Mouse (Mus musculus) hindbrain, embryonic 12.5 days (tissue): ENCODE measurements around the gene Ireb2. TPM values are rescaled to one million over a fixed set of nuclear protein-coding genes. Genes with fewer than 3 reads are reported as not detected.
A peak's percentile ranks its signal among the peaks of the same experiment; 100 is the strongest.
"Not testable (repeated sequence)": the region's sequence is repeated elsewhere in the genome, so short reads cannot be mapped to it uniquely, and the experiment has no call there.

Experiments used
- ATAC-seq: fragments of 200-750 bp; cut with Nextera tagmentation; 2 replicates; pipeline ENCODE4 v1.8.0; 2017; ENCODE audit warnings: moderate TSS enrichment; ENCODE audit not compliant: low FRiP score
- H3K27ac ChIP-seq: fragments of 300-500 bp; sonication (generic); 2 replicates; pipeline ENCODE4 v1.5.1; 2016; ENCODE audit warnings: mild to moderate bottlenecking
- H3K27me3 ChIP-seq: fragments of 300-500 bp; sonication (generic); 2 replicates; pipeline ENCODE4 v1.6.1; 2016; ENCODE audit warnings: mild to moderate bottlenecking
- H3K36me3 ChIP-seq: fragments of 300-500 bp; sonication (generic); 2 replicates; pipeline ENCODE4 v1.6.1; 2016; ENCODE audit warnings: mild to moderate bottlenecking
- H3K4me1 ChIP-seq: fragments of 300-500 bp; sonication (generic); 2 replicates; pipeline ENCODE4 v1.6.1; 2016
- H3K4me2 ChIP-seq: fragments of 300-500 bp; sonication (generic); replicated peaks from 2 replicates; pipeline ENCODE4 v1.6.1; 2016; ENCODE audit warnings: mild to moderate bottlenecking
- H3K4me3 ChIP-seq: fragments of 300-500 bp; sonication (generic); 2 replicates; pipeline ENCODE4 v1.5.1; 2016; ENCODE audit warnings: mild to moderate bottlenecking
- H3K9ac ChIP-seq: fragments of 300-500 bp; sonication (generic); 2 replicates; pipeline ENCODE4 v1.6.1; 2016; ENCODE audit warnings: mild to moderate bottlenecking, moderate library complexity
- H3K9me3 ChIP-seq: fragments of 300-500 bp; sonication (generic); replicated peaks from 2 replicates; pipeline ENCODE4 v1.6.1; 2016; ENCODE audit warnings: mild to moderate bottlenecking
- WGBS: fragments of 180-500 bp; shearing (Covaris S2); methylation state at CpG from one replicate; pipeline ENCODE4 v1.1.7; 2016; 5-methylcytosine and 5-hydroxymethylcytosine counted together
- polyA plus RNA-seq: library from polyadenylated mRNA; unstranded; fragments of >200 nt; fragmentation: Nextera tagmentation; extraction: Ambion mirVana; gene quantifications from 2 replicates; pipeline ENCODE4 v1.2.1, GENCODE M21; 2016

Ireb2 gene
- polyA plus RNA-seq, result 65.6 and 70.4 TPM in 2 replicates

- Histone ChIP-seq H3K27me3 (no peaks in the 10 kb centered on the region), H3K4me1 (peaks cover 24% of the 10 kb centered on the region), H3K9me3 (no peaks in the 10 kb centered on the region), H3K9ac (peak within 1 kb of the TSS; percentile 99), H3K4me3 (peak within 1 kb of the TSS; percentile 87), H3K27ac (peak within 1 kb of the TSS; percentile 95), H3K36me3 (peaks cover 25% of the 10 kb centered on the region), H3K4me2 (peak within 1 kb of the TSS; percentile 76)
- 1% methylated on average over 61 of the region's 72 CpGs for WGBS
- peak; percentile 99 for ATAC-seq
Observed at GRCm38 (mm10) chr9:54863363-54864281, at the start of gene Ireb2. Gene Ireb2 (plus strand): TSS chr9:54863789.

GRCm38 (mm10) chr9:54816508-54817201, 46.9 kb upstream of the Ireb2 start:
- WGBS, result 70% methylated on average over 10 of the region's 10 CpGs
- H3K4me2 ChIP-seq, result no peak overlapping the region
- no peak for ATAC-seq
- H3K36me3 ChIP-seq, result no peaks in the 10 kb centered on the region
- no peaks in the 10 kb centered on the region for H3K4me1 ChIP-seq
- H3K27ac ChIP-seq, result no peak overlapping the region
- H3K9ac ChIP-seq, result no peak overlapping the region
- H3K9me3 ChIP-seq, result no peaks in the 10 kb centered on the region
- no peaks in the 10 kb centered on the region for H3K27me3 ChIP-seq
- H3K4me3 ChIP-seq, result no peak overlapping the region

GRCm38 (mm10) chr9:54821442-54822100, 42.0 kb upstream of the Ireb2 start:
- H3K9ac ChIP-seq, result no peak overlapping the region
- H3K4me1 ChIP-seq, result no peaks in the 10 kb centered on the region
- no peak overlapping the region for H3K4me3 ChIP-seq
- H3K27me3 ChIP-seq, result no peaks in the 10 kb centered on the region
- H3K36me3 ChIP-seq, result no peaks in the 10 kb centered on the region
- H3K27ac ChIP-seq, result no peak overlapping the region
- no peak overlapping the region for H3K4me2 ChIP-seq
- 54% methylated on average over 5 of the region's 5 CpGs for WGBS
- ATAC-seq, result peak; percentile 68; the same call in 1 of the 2 replicates
- no peaks in the 10 kb centered on the region for H3K9me3 ChIP-seq

- 34% methylated on average over 2 of the region's 2 CpGs for WGBS
Observed at GRCm38 (mm10) chr9:54829760-54830159, 33.8 kb upstream of the Ireb2 start.

GRCm38 (mm10) chr9:54830624-54831023, 33.0 kb upstream of the Ireb2 start:
- Histone ChIP-seq H3K9me3 (no peaks in the 10 kb centered on the region), H3K27me3 (no peaks in the 10 kb centered on the region), H3K27ac (no peak overlapping the region), H3K36me3 (no peaks in the 10 kb centered on the region), H3K9ac (no peak overlapping the region), H3K4me3 (no peak overlapping the region), H3K4me1 (no peaks in the 10 kb centered on the region), H3K4me2 (no peak overlapping the region)
- 45% methylated on average over 3 of the region's 3 CpGs for WGBS
- no peak for ATAC-seq

More at GRCm38 (mm10) chr9:54829760-54830159, 33.8 kb upstream of the Ireb2 start:
- no peak overlapping the region for H3K4me2 ChIP-seq
- no peak for ATAC-seq
- no peaks in the 10 kb centered on the region for H3K9me3 ChIP-seq
- H3K27me3 ChIP-seq, result no peaks in the 10 kb centered on the region
- no peak overlapping the region for H3K27ac ChIP-seq
- H3K4me1 ChIP-seq, result no peaks in the 10 kb centered on the region
- H3K36me3 ChIP-seq, result no peaks in the 10 kb centered on the region
- no peak overlapping the region for H3K4me3 ChIP-seq
- no peak overlapping the region for H3K9ac ChIP-seq

- 69% methylated on average over 1 of the region's 1 CpGs for WGBS
- no peaks in the 10 kb centered on the region for H3K36me3 ChIP-seq
Observed at GRCm38 (mm10) chr9:54833831-54834230, 29.8 kb upstream of the Ireb2 start.

GRCm38 (mm10) chr9:54835951-54836717, 27.5 kb upstream of the Ireb2 start:
- H3K4me2 ChIP-seq, H3K4me3 ChIP-seq, H3K9ac ChIP-seq, H3K27me3 ChIP-seq, H3K4me1 ChIP-seq, H3K9me3 ChIP-seq, H3K27ac ChIP-seq, H3K36me3 ChIP-seq, ATAC-seq: not testable (repeated sequence)
- 85% methylated on average over 6 of the region's 6 CpGs for WGBS

More at GRCm38 (mm10) chr9:54833831-54834230, 29.8 kb upstream of the Ireb2 start:
- H3K27me3 ChIP-seq, result no peaks in the 10 kb centered on the region
- H3K27ac ChIP-seq, result no peak overlapping the region
- no peak overlapping the region for H3K9ac ChIP-seq
- no peak overlapping the region for H3K4me2 ChIP-seq
- no peaks in the 10 kb centered on the region for H3K4me1 ChIP-seq
- no peak for ATAC-seq
- no peak overlapping the region for H3K4me3 ChIP-seq
- H3K9me3 ChIP-seq, result no peaks in the 10 kb centered on the region

- no peaks in the 10 kb centered on the region for H3K36me3 ChIP-seq
- H3K9ac ChIP-seq, result no peak overlapping the region
- H3K9me3 ChIP-seq, result no peaks in the 10 kb centered on the region
- H3K4me3 ChIP-seq, result no peak overlapping the region
- H3K4me2 ChIP-seq, result no peak overlapping the region
- ATAC-seq, result no peak
- no peaks in the 10 kb centered on the region for H3K27me3 ChIP-seq
- H3K4me1 ChIP-seq, result no peaks in the 10 kb centered on the region
- H3K27ac ChIP-seq, result no peak overlapping the region
- 57% methylated on average over 7 of the region's 7 CpGs for WGBS
Observed at GRCm38 (mm10) chr9:54837835-54838234, 25.8 kb upstream of the Ireb2 start.

GRCm38 (mm10) chr9:54840145-54840544, 23.4 kb upstream of the Ireb2 start:
- Histone ChIP-seq H3K27me3 (no peaks in the 10 kb centered on the region), H3K36me3 (no peaks in the 10 kb centered on the region), H3K4me1 (no peaks in the 10 kb centered on the region), H3K27ac (no peak overlapping the region), H3K9me3 (no peaks in the 10 kb centered on the region), H3K9ac (no peak overlapping the region), H3K4me3 (no peak overlapping the region), H3K4me2 (no peak overlapping the region)
- WGBS, result 90% methylated on average over 1 of the region's 1 CpGs
- no peak for ATAC-seq

- no peaks in the 10 kb centered on the region for H3K4me1 ChIP-seq
- H3K4me2 ChIP-seq, result no peak overlapping the region
- H3K4me3 ChIP-seq, result no peak overlapping the region
- H3K27me3 ChIP-seq, result no peaks in the 10 kb centered on the region
- H3K9ac ChIP-seq, result no peak overlapping the region
- H3K27ac ChIP-seq, result no peak overlapping the region
- 89% methylated on average over 5 of the region's 5 CpGs for WGBS
- H3K36me3 ChIP-seq, result no peaks in the 10 kb centered on the region
- H3K9me3 ChIP-seq, result no peaks in the 10 kb centered on the region
- no peak for ATAC-seq
Observed at GRCm38 (mm10) chr9:54842311-54842710, 21.3 kb upstream of the Ireb2 start.

GRCm38 (mm10) chr9:54843887-54844286, 19.7 kb upstream of the Ireb2 start:
- H3K4me1 ChIP-seq, result no peaks in the 10 kb centered on the region
- no peaks in the 10 kb centered on the region for H3K9me3 ChIP-seq
- no peak overlapping the region for H3K4me3 ChIP-seq
- no peak overlapping the region for H3K4me2 ChIP-seq
- no peaks in the 10 kb centered on the region for H3K36me3 ChIP-seq
- H3K9ac ChIP-seq, result no peak overlapping the region
- H3K27ac ChIP-seq, result no peak overlapping the region
- H3K27me3 ChIP-seq, result no peaks in the 10 kb centered on the region
- ATAC-seq, result no peak
- WGBS, result 74% methylated on average over 6 of the region's 6 CpGs
